In genomic region chr4:118295651-118296561, GRCm38 (mm10) we compare ENCODE assay signal across 14 mouse cellular contexts. TPM values are rescaled to one million over a fixed set of nuclear protein-coding genes. Genes with fewer than 3 reads are reported as not detected.
DNase-seq lines count a peak whose midpoint lies in the region; ATAC-seq and TF ChIP-seq lines count a peak whose summit lies in the region.
"Had no signal": no experiment of that assay in that cellular context is flagged by ENCODE, and none has a peak within 500 bp of the region (broad histone marks: within the 10 kb centered on the region; RNA-seq: fewer than 3 reads in every experiment).

No protein-coding gene starts in this region.

- no peak overlapping the region for H3K4me3 ChIP-seq in midbrain, embryonic 11.5 days (ENCODE audit: low read depth, low read length)
- no peak overlapping the region for H3K4me3 ChIP-seq in midbrain, postnatal 0 days (ENCODE audit: low read depth, low read length)
- H3K4me3 ChIP-seq in kidney, adult 2 months (ENCODE audit: insufficient read depth, low read depth, low read length) = no peak overlapping the region
- H3K4me3 ChIP-seq: embryonic facial prominence, embryonic 12.5 days; heart, embryonic 10.5 days; layer of hippocampus, adult 2 months; neural tube, embryonic 13.5 days had no signal

- H3K27ac ChIP-seq in midbrain, embryonic 11.5 days (ENCODE audit: low read depth, low read length) = no peak overlapping the region
- H3K27ac ChIP-seq in midbrain, postnatal 0 days (ENCODE audit: low read depth, low read length) = no peak overlapping the region
- H3K27ac ChIP-seq in kidney, adult 2 months (ENCODE audit: insufficient read depth, low read depth, low read length) = no peak overlapping the region
- H3K27ac ChIP-seq: embryonic facial prominence, embryonic 12.5 days; heart, embryonic 10.5 days; hindbrain, postnatal 0 days; layer of hippocampus, adult 2 months; neural tube, embryonic 13.5 days had no signal

- no peak for ATAC-seq in midbrain, embryonic 11.5 days (ENCODE audit: low FRiP score)
- no peak for ATAC-seq in midbrain, postnatal 0 days (ENCODE audit: low FRiP score)
- peak; percentile 67 for ATAC-seq in megakaryocyte, adult 5-6 weeks (ENCODE audit: poor library complexity, severe bottlenecking)
- ATAC-seq: hindbrain, postnatal 0 days had no signal

- H3K27me3 ChIP-seq in midbrain, embryonic 11.5 days (ENCODE audit: control insufficient read depth, insufficient read depth, low read length) = no peaks in the 10 kb centered on the region
- H3K27me3 ChIP-seq in midbrain, postnatal 0 days (ENCODE audit: insufficient read depth, low read length) = no peaks in the 10 kb centered on the region
- H3K27me3 ChIP-seq in kidney, adult 2 months (replicated peaks; ENCODE audit: control insufficient read depth, insufficient read depth, low read length) = no peaks in the 10 kb centered on the region
- H3K27me3 ChIP-seq: neural tube, embryonic 13.5 days had no signal

- DNase-seq in midbrain, embryonic 11.5 days (ENCODE audit: low spot score, missing footprints) = peak; percentile 81
- DNase-seq in midbrain, postnatal 0 days (ENCODE audit: low spot score) = no peak
- peak; percentile 63 for DNase-seq in MN1 (ENCODE audit: low spot score)
- peak; percentile 54 for DNase-seq in thymus, postnatal 25 days
- DNase-seq in embryo, embryonic 10 days (ENCODE audit: low spot score) = no peak
- no peak for DNase-seq in ovary, postnatal 36 days (ENCODE audit: low spot score)
- no peak for DNase-seq in kidney, adult 2 months
- DNase-seq: lung, postnatal 10 days had no signal

- peaks cover 2% of the 10 kb centered on the region; the same call in 1 of the 2 replicates for H3K4me1 ChIP-seq in midbrain, embryonic 11.5 days (ENCODE audit: control insufficient read depth, insufficient read depth, low read length)
- no peaks in the 10 kb centered on the region for H3K4me1 ChIP-seq in midbrain, postnatal 0 days (ENCODE audit: insufficient read depth, low read length)
- H3K4me1 ChIP-seq in kidney, adult 2 months (ENCODE audit: control insufficient read depth, insufficient read depth, low read length) = no peaks in the 10 kb centered on the region; the same call in 1 of the 2 replicates

- TF ChIP-seq CTCF in midbrain, postnatal 0 days (IDR thresholded peaks at IDR 0.05) = no peak
- TF ChIP-seq CTCF in kidney, adult 2 months (conservative IDR thresholded peaks at IDR 0.05; ENCODE audit: insufficient read depth, insufficient read length, low read depth, low read length) = no peak

- 64% methylated on average over 17 of the region's 17 CpGs for WGBS in midbrain, embryonic 11.5 days
- 62% methylated on average over 17 of the region's 17 CpGs for WGBS in midbrain, postnatal 0 days
- WGBS in kidney, adult 2 months = 47% methylated on average over 17 of the region's 17 CpGs

- H3K9ac ChIP-seq in midbrain, embryonic 11.5 days (ENCODE audit: low read length) = no peak overlapping the region
- no peak overlapping the region for H3K9ac ChIP-seq in midbrain, postnatal 0 days (replicated peaks; ENCODE audit: low read length, poor library complexity, severe bottlenecking)
- H3K9ac ChIP-seq: embryonic facial prominence, embryonic 12.5 days had no signal

- H3K4me2 ChIP-seq in midbrain, embryonic 11.5 days = no peak overlapping the region
- H3K4me2 ChIP-seq in midbrain, postnatal 0 days (ENCODE audit: low read depth, low read length, poor library complexity, severe bottlenecking) = no peak overlapping the region
- H3K4me2 ChIP-seq: embryonic facial prominence, embryonic 12.5 days; neural tube, embryonic 13.5 days had no signal

- no peak for TF ChIP-seq POLR2A in kidney, adult 2 months (IDR thresholded peaks at IDR 0.05; ENCODE audit: low read depth, low read length)

- no peaks in the 10 kb centered on the region for H3K36me3 ChIP-seq in midbrain, embryonic 11.5 days (ENCODE audit: control insufficient read depth, insufficient read depth, low read length)
- no peaks in the 10 kb centered on the region for H3K36me3 ChIP-seq in midbrain, postnatal 0 days (ENCODE audit: insufficient read depth, low read length)
- no peaks in the 10 kb centered on the region for H3K36me3 ChIP-seq in kidney, adult 2 months (ENCODE audit: control insufficient read depth, insufficient read depth, low read length)
- H3K36me3 ChIP-seq: embryonic facial prominence, embryonic 12.5 days; heart, embryonic 10.5 days; neural tube, embryonic 13.5 days had no signal

- no peaks in the 10 kb centered on the region for H3K9me3 ChIP-seq in midbrain, embryonic 11.5 days (ENCODE audit: control insufficient read depth, low read length)
- H3K9me3 ChIP-seq in midbrain, postnatal 0 days (ENCODE audit: low read length) = no peaks in the 10 kb centered on the region
- H3K9me3 ChIP-seq: embryonic facial prominence, embryonic 12.5 days; heart, embryonic 10.5 days; neural tube, embryonic 13.5 days had no signal

RNA-seq across cellular contexts. Expression of gene Ptprf, which starts 4.7 kb away (rescaled TPM):
- 60.1 and 63.5 TPM in 2 replicates for polyA plus RNA-seq in midbrain, embryonic 11.5 days (2014; fragmentation: Nextera tagmentation; extraction: Ambion mirVana)
- total RNA-seq in midbrain, postnatal 0 days (2014; rRNA removed) = 160 and 186 TPM in 2 replicates
- 46.4 and 48.1 TPM in 2 replicates for polyA plus RNA-seq in midbrain, postnatal 0 days (2015; fragmentation: Nextera tagmentation; extraction: Ambion mirVana)
- 1.1 TPM in 2 replicates for total RNA-seq in megakaryocyte, adult 5-6 weeks (2015)
- total RNA-seq in megakaryocyte, adult 5-6 weeks (2017) = 0.77 and 0.89 TPM in 2 replicates
- 89.9 and 114 TPM in 2 replicates for polyA plus RNA-seq in kidney, adult 2 months (2012; rRNA removed)

Comparison
In these comparisons a context has a peak if more than half of its experiments do, and no peak if none do; other contexts are left out.
1. DNase-seq: peak in midbrain, embryonic 11.5 days (single experiment), MN1 (single experiment) and thymus, postnatal 25 days (single experiment); none in midbrain, postnatal 0 days (single experiment), embryo, embryonic 10 days (single experiment), ovary, postnatal 36 days (single experiment) and kidney, adult 2 months (single experiment).